Mouse (Mus musculus): ENCODE data around the gene Perm1. TPM values are rescaled to one million over a fixed set of nuclear protein-coding genes. Genes with fewer than 3 reads are reported as not detected.

Gene Perm1
- polyA plus RNA-seq, 1 experiment from 2014 or later = 0.57 TPM

DNA sequence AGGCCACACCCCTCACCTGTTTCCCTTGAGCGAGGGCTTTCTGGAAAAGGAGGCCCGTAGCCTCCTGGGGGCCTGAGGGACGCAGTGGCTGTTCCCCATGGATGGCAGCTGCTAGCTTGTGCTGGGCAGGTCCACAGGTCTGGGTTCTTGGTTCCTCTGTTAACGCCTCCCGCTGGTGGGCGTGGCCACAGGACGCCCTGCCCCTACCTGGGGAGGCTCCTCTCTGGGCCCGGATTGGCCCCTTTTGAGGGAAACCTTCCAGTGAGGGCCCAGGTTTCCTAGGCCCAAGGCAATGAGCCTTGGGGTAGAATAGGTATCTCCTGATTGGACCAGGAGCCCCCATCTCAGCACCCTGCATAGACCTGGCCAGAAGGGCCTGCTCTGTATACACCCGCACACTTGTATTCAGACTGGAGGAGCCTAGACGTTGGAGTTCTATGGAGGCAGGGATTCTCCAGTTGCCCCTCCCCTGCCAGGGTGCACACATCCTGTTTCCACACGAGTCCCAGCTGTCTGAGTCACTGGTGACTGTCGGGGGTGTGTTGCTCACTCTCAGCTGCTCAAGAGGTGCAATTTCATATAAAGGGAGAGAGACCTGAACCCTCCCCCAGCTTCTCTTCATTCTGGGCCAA lies 12.8 kb downstream of the Perm1 start:
- Histone ChIP-seq H3K9ac (ENCODE audit: low read length) (no peak overlapping the region), H3K4me1 (ENCODE audit: control insufficient read depth, insufficient read depth, low read length) (0 out of 2 replicates have a peak, but pooled peaks cover 2% of the 10 kb centered on the region), H3K9me3 (ENCODE audit: control insufficient read depth, low read length) (no peaks in the 10 kb centered on the region), H3K27me3 (ENCODE audit: control insufficient read depth, insufficient read depth, low read length) (no peaks in the 10 kb centered on the region), H3K4me3 (ENCODE audit: low read depth, low read length) (no peak overlapping the region), H3K27ac (ENCODE audit: low read depth, low read length) (no peak overlapping the region), H3K4me2 (ENCODE audit: low read depth) (no peak overlapping the region), H3K36me3 (ENCODE audit: control insufficient read depth, insufficient read depth, low read length) (peaks cover 13% of the 10 kb centered on the region)
- WGBS = 26% methylated on average over 12 of the region's 12 CpGs
- DNase-seq (ENCODE audit: low spot score) (no peak), ATAC-seq (ENCODE audit: insufficient read depth, low FRiP score, low TSS enrichment) (no peak)

DNA sequence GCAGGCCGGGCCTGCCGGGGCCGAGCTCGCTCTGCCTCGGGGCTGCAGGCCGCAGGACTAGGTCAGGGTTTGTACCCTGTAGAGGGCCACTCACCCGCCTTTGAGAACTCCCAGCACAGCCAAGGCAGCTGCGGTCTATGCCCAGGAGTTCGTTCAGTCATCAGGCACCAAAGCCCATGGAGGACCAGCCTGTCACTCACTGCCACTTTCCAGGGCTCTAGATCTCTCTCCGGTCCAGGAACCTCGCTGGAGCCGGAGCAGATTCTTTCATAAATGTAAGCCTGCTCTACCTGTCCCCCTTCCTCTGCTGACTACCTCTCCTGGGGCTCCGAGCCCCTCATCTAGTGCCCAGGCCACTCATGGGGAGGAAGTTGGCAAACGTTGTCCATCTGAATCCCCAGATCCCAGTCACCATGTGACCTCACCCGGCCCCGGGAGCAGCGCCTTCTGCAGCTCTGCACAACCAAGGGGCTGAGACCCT lies 18.4 kb downstream of the Perm1 start:
- peaks cover 19% of the 10 kb centered on the region for H3K36me3 ChIP-seq (ENCODE audit: control insufficient read depth, insufficient read depth, low read length)
- H3K9me3 ChIP-seq (ENCODE audit: control insufficient read depth, low read length) = no peaks in the 10 kb centered on the region
- 2% methylated on average over 16 of the region's 17 CpGs for whole genome bisulfite sequencing
- H3K9ac ChIP-seq (ENCODE audit: low read length) = peak overlapping the region; percentile 82
- DNase-seq (ENCODE audit: low spot score) (peak; percentile 52), ATAC-seq (ENCODE audit: insufficient read depth, low FRiP score, low TSS enrichment) (no peak)
- peaks cover 11% of the 10 kb centered on the region; the same call in 1 of the 2 replicates for H3K4me1 ChIP-seq (ENCODE audit: control insufficient read depth, insufficient read depth, low read length)
- H3K4me2 ChIP-seq (ENCODE audit: low read depth) = peak overlapping the region; percentile 52
- H3K4me3 ChIP-seq (ENCODE audit: low read depth, low read length) = peak overlapping the region; percentile 79
- H3K27me3 ChIP-seq (ENCODE audit: control insufficient read depth, insufficient read depth, low read length) = no peaks in the 10 kb centered on the region
- peak overlapping the region; percentile 79 for H3K27ac ChIP-seq (ENCODE audit: low read depth, low read length)

DNA sequence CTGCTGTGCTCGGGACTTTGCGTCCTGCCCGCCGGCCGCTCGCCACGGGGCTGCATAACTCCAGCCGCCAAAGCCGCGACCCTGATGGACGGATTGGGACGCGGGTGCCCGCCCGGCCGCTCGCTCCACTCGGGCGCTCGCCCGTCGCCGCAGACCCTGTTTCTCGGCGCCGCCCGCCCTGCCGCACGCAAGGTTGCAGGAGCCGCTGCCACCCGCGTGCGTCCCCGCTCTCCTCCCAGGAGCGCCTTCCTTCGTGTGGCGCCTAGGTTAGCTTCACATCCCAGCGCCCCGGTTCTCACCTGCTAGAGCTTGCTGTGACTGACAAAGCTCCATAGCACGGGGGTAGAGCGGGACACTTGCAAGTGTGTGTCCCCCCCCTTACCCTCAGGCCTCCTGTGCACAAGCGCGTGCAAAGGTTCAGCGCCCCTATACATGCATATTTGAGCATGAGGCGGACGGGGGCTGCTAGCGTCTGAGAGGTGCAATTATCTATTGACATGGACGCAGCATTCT lies 19.1 kb downstream of the Perm1 start, which contains the start of gene Plekhn1:
Plekhn1 (minus strand) TSS at position 157 of the 513 bp plus-strand sequence.
- under 1% methylated on average over 40 of the region's 48 CpGs for WGBS
- peak; percentile 88 for DNase-seq (ENCODE audit: low spot score)
- ATAC-seq (ENCODE audit: insufficient read depth, low FRiP score, low TSS enrichment) = peak; percentile 48
- Histone ChIP-seq H3K9me3 (ENCODE audit: control insufficient read depth, low read length) (no peaks in the 10 kb centered on the region), H3K4me2 (ENCODE audit: low read depth) (peak within 1 kb of the TSS; percentile 52), H3K4me1 (ENCODE audit: control insufficient read depth, insufficient read depth, low read length) (peaks cover 11% of the 10 kb centered on the region; the same call in 1 of the 2 replicates), H3K27me3 (ENCODE audit: control insufficient read depth, insufficient read depth, low read length) (no peaks in the 10 kb centered on the region), H3K4me3 (ENCODE audit: low read depth, low read length) (peak within 1 kb of the TSS; percentile 79), H3K36me3 (ENCODE audit: control insufficient read depth, insufficient read depth, low read length) (peaks cover 23% of the 10 kb centered on the region), H3K9ac (ENCODE audit: low read length) (peak within 1 kb of the TSS; percentile 82), H3K27ac (ENCODE audit: low read depth, low read length) (peak within 1 kb of the TSS; percentile 79)

DNA sequence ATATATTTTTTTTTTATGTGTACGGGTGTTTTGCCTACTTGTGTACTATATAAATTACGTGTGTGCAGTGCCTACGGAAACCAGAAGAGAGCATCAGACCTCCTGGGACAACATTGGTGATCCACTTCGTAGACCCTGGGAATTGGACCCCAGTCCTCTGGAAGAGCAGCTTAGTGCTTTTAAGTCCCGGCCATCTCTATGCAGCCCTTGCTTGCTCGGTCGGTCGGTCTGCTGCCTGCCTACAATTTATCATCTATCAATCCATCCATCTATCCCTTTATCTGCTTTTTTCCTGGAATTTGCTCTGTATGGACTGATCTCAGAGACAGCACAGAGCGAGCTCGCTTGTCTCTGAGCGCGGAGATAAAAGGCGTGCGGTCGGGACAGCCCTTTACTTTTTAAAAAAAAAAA lies 19.7 kb downstream of the Perm1 start:
- under 1% methylated on average over 15 of the region's 15 CpGs for WGBS
- Histone ChIP-seq H3K9ac (ENCODE audit: low read length) (peak overlapping the region; percentile 67), H3K4me1 (ENCODE audit: control insufficient read depth, insufficient read depth, low read length) (peaks cover 11% of the 10 kb centered on the region; the same call in 1 of the 2 replicates), H3K36me3 (ENCODE audit: control insufficient read depth, insufficient read depth, low read length) (peaks cover 24% of the 10 kb centered on the region), H3K4me2 (ENCODE audit: low read depth) (peak overlapping the region; percentile 52), H3K4me3 (ENCODE audit: low read depth, low read length) (peak overlapping the region; percentile 79), H3K9me3 (ENCODE audit: control insufficient read depth, low read length) (no peaks in the 10 kb centered on the region), H3K27me3 (ENCODE audit: control insufficient read depth, insufficient read depth, low read length) (no peaks in the 10 kb centered on the region), H3K27ac (ENCODE audit: low read depth, low read length) (peak overlapping the region; percentile 44; the same call in 1 of the 2 replicates)
- ATAC-seq (ENCODE audit: insufficient read depth, low FRiP score, low TSS enrichment) (peak; percentile 39; the same call in 1 of the 2 replicates), DNase-seq (ENCODE audit: low spot score) (no peak)

DNA sequence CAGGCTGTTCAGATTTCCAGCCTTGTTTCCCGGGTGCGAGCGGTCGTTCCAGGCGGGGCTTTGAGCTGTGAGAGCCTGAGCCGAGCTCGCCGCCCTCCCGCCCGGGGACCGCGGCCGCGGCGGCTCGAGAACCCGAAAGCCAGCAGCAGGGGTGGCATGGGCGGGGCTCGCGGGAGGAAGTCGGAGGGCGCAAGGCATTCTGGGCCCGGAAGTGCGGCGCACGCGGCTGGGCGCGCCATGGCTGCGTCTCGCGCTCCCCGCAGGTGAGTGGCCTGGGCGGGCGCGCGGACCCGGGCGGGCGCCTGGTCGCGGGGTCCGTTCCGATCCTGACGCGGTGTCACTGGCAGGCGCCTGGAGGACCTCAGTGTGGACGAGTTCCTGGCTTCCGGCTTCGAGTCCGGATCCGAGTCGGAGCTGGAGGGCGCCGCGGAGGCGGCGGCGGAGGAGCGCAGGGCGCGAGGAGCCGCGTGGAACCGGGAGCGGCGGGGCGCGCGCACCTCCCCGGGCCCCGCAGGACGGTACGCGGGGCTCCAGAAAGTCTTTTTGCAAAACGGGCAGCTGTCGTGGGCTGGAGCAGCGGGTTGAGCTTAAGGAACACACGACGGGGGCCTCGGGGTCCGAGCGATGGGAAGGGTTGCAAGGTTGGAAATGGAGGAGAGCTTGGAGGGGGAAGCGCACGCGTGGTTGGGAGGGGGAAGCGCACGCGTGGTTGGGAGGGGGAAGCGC lies 20.3 kb downstream of the Perm1 start, which contains the start of gene Noc2l:
Noc2l (plus strand) TSS at position 203 of the 726 bp plus-strand sequence.
- Histone ChIP-seq H3K27me3 (ENCODE audit: control insufficient read depth, insufficient read depth, low read length) (no peaks in the 10 kb centered on the region), H3K27ac (ENCODE audit: low read depth, low read length) (peak within 1 kb of the TSS; percentile 80), H3K36me3 (ENCODE audit: control insufficient read depth, insufficient read depth, low read length) (peaks cover 27% of the 10 kb centered on the region), H3K9ac (ENCODE audit: low read length) (peak within 1 kb of the TSS; percentile 82), H3K4me1 (ENCODE audit: control insufficient read depth, insufficient read depth, low read length) (peaks cover 11% of the 10 kb centered on the region; the same call in 1 of the 2 replicates), H3K4me3 (ENCODE audit: low read depth, low read length) (peak within 1 kb of the TSS; percentile 79), H3K9me3 (ENCODE audit: control insufficient read depth, low read length) (no peaks in the 10 kb centered on the region), H3K4me2 (ENCODE audit: low read depth) (peak within 1 kb of the TSS; percentile 52)
- WGBS = under 1% methylated on average over 89 of the region's 90 CpGs
- ATAC-seq (ENCODE audit: insufficient read depth, low FRiP score, low TSS enrichment) (peak; percentile 76), DNase-seq (ENCODE audit: low spot score) (peak; percentile 97)

DNA sequence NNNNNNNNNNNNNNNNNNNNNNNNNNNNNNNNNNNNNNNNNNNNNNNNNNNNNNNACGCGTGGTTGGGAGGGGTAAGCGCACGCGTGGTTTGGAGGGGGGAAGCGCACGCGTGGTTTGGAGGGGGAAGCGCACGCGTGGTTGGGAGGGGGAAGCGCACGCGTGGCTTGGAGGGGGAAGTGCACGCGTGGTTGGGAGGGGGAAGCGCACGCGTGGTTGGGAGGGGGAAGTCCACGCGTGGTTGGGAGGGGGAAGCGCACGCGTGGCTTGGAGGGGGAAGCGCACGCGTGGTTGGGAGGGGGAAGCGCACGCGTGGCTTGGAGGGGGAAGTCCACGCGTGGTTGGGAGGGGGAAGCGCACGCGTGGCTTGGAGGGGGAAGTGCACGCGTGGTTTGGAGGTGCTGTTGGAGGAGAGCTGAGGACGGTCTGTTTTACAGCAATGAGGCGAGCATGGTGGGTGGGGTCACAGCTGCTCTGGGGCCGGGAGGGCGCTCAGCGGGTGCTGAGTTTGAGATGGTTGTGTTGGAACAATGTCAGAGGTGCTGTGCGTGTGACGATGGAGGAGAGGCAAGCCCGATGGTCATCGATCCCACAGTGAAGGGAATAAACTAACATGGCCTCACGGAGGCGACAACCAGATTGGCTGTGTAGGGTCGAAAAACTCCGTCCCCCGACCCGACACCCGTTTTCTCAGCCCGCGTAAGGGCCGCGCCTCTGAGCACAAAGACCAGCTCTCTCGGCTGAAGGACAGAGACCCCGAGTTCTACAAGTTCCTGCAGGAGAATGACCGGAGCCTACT lies 21.2 kb downstream of the Perm1 start:
- H3K4me2 ChIP-seq (ENCODE audit: low read depth) = peak overlapping the region; percentile 52
- peak overlapping the region; percentile 67 for H3K9ac ChIP-seq (ENCODE audit: low read length)
- peaks cover 11% of the 10 kb centered on the region; the same call in 1 of the 2 replicates for H3K4me1 ChIP-seq (ENCODE audit: control insufficient read depth, insufficient read depth, low read length)
- DNase-seq (ENCODE audit: low spot score) = peak; percentile 20
- H3K27ac ChIP-seq (ENCODE audit: low read depth, low read length) = no peak overlapping the region; the same call in 1 of the 2 replicates
- peak overlapping the region; percentile 79 for H3K4me3 ChIP-seq (ENCODE audit: low read depth, low read length)
- peaks cover 31% of the 10 kb centered on the region for H3K36me3 ChIP-seq (ENCODE audit: control insufficient read depth, insufficient read depth, low read length)
- H3K9me3 ChIP-seq (ENCODE audit: control insufficient read depth, low read length) = no peaks in the 10 kb centered on the region
- WGBS = 21% methylated on average over 52 of the region's 60 CpGs
- H3K27me3 ChIP-seq (ENCODE audit: control insufficient read depth, insufficient read depth, low read length) = no peaks in the 10 kb centered on the region
- no peak for ATAC-seq (ENCODE audit: insufficient read depth, low FRiP score, low TSS enrichment)

DNA sequence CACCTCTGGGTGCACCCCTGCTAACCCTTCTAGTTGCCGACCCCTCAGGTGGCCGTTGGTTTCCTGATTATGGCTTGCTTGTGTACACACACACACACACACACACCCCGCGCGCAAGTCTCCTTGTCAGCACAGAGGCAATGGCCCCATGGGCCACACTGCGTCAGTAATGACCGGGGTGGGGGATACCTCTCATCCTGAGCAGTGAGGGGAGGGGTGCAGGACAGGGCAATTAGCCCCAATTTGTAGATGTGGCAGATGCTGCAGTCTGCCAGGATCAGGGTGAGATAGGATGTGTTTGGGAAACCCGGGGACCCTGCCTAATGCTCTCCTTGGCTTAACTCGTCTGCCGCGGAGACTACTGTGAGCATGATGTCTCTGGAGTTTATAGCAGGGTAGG lies 33.9 kb downstream of the Perm1 start:
- H3K36me3 ChIP-seq (ENCODE audit: control insufficient read depth, insufficient read depth, low read length) = peaks cover 18% of the 10 kb centered on the region

DNA sequence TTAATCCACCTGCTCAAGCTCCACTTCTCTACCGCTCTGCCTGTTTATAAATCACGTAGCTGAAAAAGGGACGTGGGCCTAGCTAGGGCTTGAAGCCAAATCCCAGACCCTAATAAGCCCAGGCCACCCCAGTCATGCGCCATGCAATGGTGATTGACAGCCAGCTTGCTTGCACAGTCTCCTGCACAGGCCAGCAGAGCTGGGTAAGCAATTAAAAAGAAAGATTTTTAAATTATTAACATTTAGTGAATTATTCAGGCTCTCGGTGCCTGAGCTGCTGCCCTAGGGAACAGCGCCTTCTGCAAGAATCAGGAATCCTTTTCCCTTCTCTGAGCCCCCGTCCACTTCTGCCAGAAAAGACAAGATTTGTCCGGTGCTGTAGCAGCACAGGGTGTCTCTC lies 35.4 kb downstream of the Perm1 start:
- Histone ChIP-seq H3K36me3 (ENCODE audit: control insufficient read depth, insufficient read depth, low read length) (peaks cover 11% of the 10 kb centered on the region), H3K9ac (ENCODE audit: low read length) (no peak overlapping the region), H3K4me1 (ENCODE audit: control insufficient read depth, insufficient read depth, low read length) (no peaks in the 10 kb centered on the region), H3K27ac (ENCODE audit: low read depth, low read length) (no peak overlapping the region), H3K4me2 (ENCODE audit: low read depth) (no peak overlapping the region), H3K27me3 (ENCODE audit: control insufficient read depth, insufficient read depth, low read length) (peaks cover 26% of the 10 kb centered on the region), H3K4me3 (ENCODE audit: low read depth, low read length) (no peak overlapping the region), H3K9me3 (ENCODE audit: control insufficient read depth, low read length) (no peaks in the 10 kb centered on the region)
- WGBS = 80% methylated on average over 8 of the region's 8 CpGs
- no peak for ATAC-seq (ENCODE audit: insufficient read depth, low FRiP score, low TSS enrichment)
- no peak for DNase-seq (ENCODE audit: low spot score)

More for the DNA sequence above, 33.9 kb downstream of the Perm1 start:
- Histone ChIP-seq H3K4me3 (ENCODE audit: low read depth, low read length) (no peak overlapping the region), H3K4me2 (ENCODE audit: low read depth) (no peak overlapping the region), H3K4me1 (ENCODE audit: control insufficient read depth, insufficient read depth, low read length) (no peaks in the 10 kb centered on the region), H3K9ac (ENCODE audit: low read length) (no peak overlapping the region), H3K9me3 (ENCODE audit: control insufficient read depth, low read length) (no peaks in the 10 kb centered on the region), H3K27ac (ENCODE audit: low read depth, low read length) (no peak overlapping the region), H3K27me3 (ENCODE audit: control insufficient read depth, insufficient read depth, low read length) (peaks cover 13% of the 10 kb centered on the region)
- ATAC-seq (ENCODE audit: insufficient read depth, low FRiP score, low TSS enrichment) (peak; percentile 21; the same call in 1 of the 2 replicates), DNase-seq (ENCODE audit: low spot score) (no peak)
- WGBS = 67% methylated on average over 11 of the region's 11 CpGs

All from neural tube, embryonic 11.5 days (tissue).